Mouse (Mus musculus): ENCODE results near the gene Gk2. TPM values are rescaled to one million over a fixed set of nuclear protein-coding genes. Genes with fewer than 3 reads are reported as not detected.
A peak's percentile ranks its signal among the peaks of the same experiment; 100 is the strongest.

Gk2 gene
- total and polyA plus RNA-seq, 2 experiments from 2014 or later = not detected

- Histone ChIP-seq H3K27me3 (ENCODE audit: insufficient read depth, low read length) (no peaks in the 10 kb centered on the region), H3K4me2 (ENCODE audit: low read depth, low read length) (no peak overlapping the region), H3K27ac (peak overlapping the region; percentile 42), H3K36me3 (ENCODE audit: insufficient read depth, low read length) (no peaks in the 10 kb centered on the region), H3K9me3 (ENCODE audit: low read length) (no peaks in the 10 kb centered on the region), H3K9ac (replicated peaks; ENCODE audit: low read length) (no peak overlapping the region), H3K4me1 (ENCODE audit: insufficient read depth, low read length) (no peaks in the 10 kb centered on the region), H3K4me3 (ENCODE audit: low read length) (no peak overlapping the region)
- WGBS = 51% methylated on average over 10 of the region's 10 CpGs
- DNase-seq (ENCODE audit: low spot score) (peak; percentile 77), ATAC-seq (peak; percentile 35; the same call in 1 of the 2 replicates)
- TF ChIP-seq CTCF (IDR thresholded peaks at IDR 0.05; ENCODE audit: low read depth) = no peak
These were observed 9.8 kb upstream of the Gk2 start for GRCm38 (mm10) chr5:97466430-97467158.

- Histone ChIP-seq H3K27me3 (ENCODE audit: insufficient read depth, low read length) (no peaks in the 10 kb centered on the region), H3K4me1 (ENCODE audit: insufficient read depth, low read length) (no peaks in the 10 kb centered on the region), H3K36me3 (ENCODE audit: insufficient read depth, low read length) (no peaks in the 10 kb centered on the region), H3K27ac (peak overlapping the region; percentile 42), H3K9ac (replicated peaks; ENCODE audit: low read length) (no peak overlapping the region), H3K4me2 (ENCODE audit: low read depth, low read length) (no peak overlapping the region), H3K4me3 (ENCODE audit: low read length) (no peak overlapping the region), H3K9me3 (ENCODE audit: low read length) (no peaks in the 10 kb centered on the region)
- 53% methylated on average over 3 of the region's 3 CpGs for WGBS
- ATAC-seq (peak; percentile 56; the same call in 1 of the 2 replicates), DNase-seq (ENCODE audit: low spot score) (peak; percentile 79)
- no peak for TF ChIP-seq CTCF (IDR thresholded peaks at IDR 0.05; ENCODE audit: low read depth)
These were observed 9.1 kb upstream of the Gk2 start for GRCm38 (mm10) chr5:97465956-97466355.

- Histone ChIP-seq H3K4me3 (ENCODE audit: low read length) (no peak overlapping the region), H3K27ac (no peak overlapping the region), H3K4me2 (ENCODE audit: low read depth, low read length) (no peak overlapping the region), H3K9me3 (ENCODE audit: low read length) (no peaks in the 10 kb centered on the region), H3K36me3 (ENCODE audit: insufficient read depth, low read length) (no peaks in the 10 kb centered on the region), H3K4me1 (ENCODE audit: insufficient read depth, low read length) (no peaks in the 10 kb centered on the region), H3K9ac (replicated peaks; ENCODE audit: low read length) (no peak overlapping the region), H3K27me3 (ENCODE audit: insufficient read depth, low read length) (no peaks in the 10 kb centered on the region)
- ATAC-seq (no peak), DNase-seq (ENCODE audit: low spot score) (no peak)
- 79% methylated on average over 3 of the region's 3 CpGs for WGBS
- no peak for TF ChIP-seq CTCF (IDR thresholded peaks at IDR 0.05; ENCODE audit: low read depth)
These were observed 6.0 kb upstream of the Gk2 start for GRCm38 (mm10) chr5:97462856-97463255.

- no peaks in the 10 kb centered on the region for H3K9me3 ChIP-seq (ENCODE audit: low read length)
- no peaks in the 10 kb centered on the region for H3K36me3 ChIP-seq (ENCODE audit: insufficient read depth, low read length)
- DNase-seq (ENCODE audit: low spot score) (no peak), ATAC-seq (no peak)
- no peaks in the 10 kb centered on the region for H3K27me3 ChIP-seq (ENCODE audit: insufficient read depth, low read length)
- H3K4me1 ChIP-seq (ENCODE audit: insufficient read depth, low read length) = no peaks in the 10 kb centered on the region
- H3K4me3 ChIP-seq (ENCODE audit: low read length) = no peak overlapping the region
- WGBS = 92% methylated on average over 4 of the region's 4 CpGs
- H3K27ac ChIP-seq = no peak overlapping the region
- no peak overlapping the region for H3K9ac ChIP-seq (replicated peaks; ENCODE audit: low read length)
- no peak for TF ChIP-seq CTCF (IDR thresholded peaks at IDR 0.05; ENCODE audit: low read depth)
- no peak overlapping the region for H3K4me2 ChIP-seq (ENCODE audit: low read depth, low read length)
These were observed 5.4 kb downstream of the Gk2 start for GRCm38 (mm10) chr5:97451451-97451850.

- Histone ChIP-seq H3K9ac (replicated peaks; ENCODE audit: low read length) (no peak overlapping the region), H3K27ac (no peak overlapping the region), H3K4me3 (ENCODE audit: low read length) (no peak overlapping the region), H3K27me3 (ENCODE audit: insufficient read depth, low read length) (no peaks in the 10 kb centered on the region), H3K36me3 (ENCODE audit: insufficient read depth, low read length) (no peaks in the 10 kb centered on the region), H3K4me2 (ENCODE audit: low read depth, low read length) (no peak overlapping the region), H3K4me1 (ENCODE audit: insufficient read depth, low read length) (no peaks in the 10 kb centered on the region), H3K9me3 (ENCODE audit: low read length) (no peaks in the 10 kb centered on the region)
- no peak for ATAC-seq
- 41% methylated on average over 1 of the region's 1 CpGs for WGBS
- TF ChIP-seq CTCF (IDR thresholded peaks at IDR 0.05; ENCODE audit: low read depth) = no peak
- DNase-seq (ENCODE audit: low spot score) = peak; percentile 30
These were observed 12.6 kb downstream of the Gk2 start for GRCm38 (mm10) chr5:97444191-97444590.

GRCm38 (mm10) chr5:97432512-97432911 is 24.3 kb downstream of the Gk2 start:
- H3K27ac ChIP-seq = no peak overlapping the region
- 94% methylated on average over 2 of the region's 2 CpGs for WGBS
- DNase-seq (ENCODE audit: low spot score) (no peak), ATAC-seq (no peak)
- TF ChIP-seq CTCF (IDR thresholded peaks at IDR 0.05; ENCODE audit: low read depth) = no peak
- no peaks in the 10 kb centered on the region for H3K36me3 ChIP-seq (ENCODE audit: insufficient read depth, low read length)
- no peaks in the 10 kb centered on the region for H3K4me1 ChIP-seq (ENCODE audit: insufficient read depth, low read length)
- H3K4me2 ChIP-seq (ENCODE audit: low read depth, low read length) = no peak overlapping the region
- H3K9ac ChIP-seq (replicated peaks; ENCODE audit: low read length) = no peak overlapping the region
- H3K27me3 ChIP-seq (ENCODE audit: insufficient read depth, low read length) = no peaks in the 10 kb centered on the region
- H3K4me3 ChIP-seq (ENCODE audit: low read length) = no peak overlapping the region
- no peaks in the 10 kb centered on the region for H3K9me3 ChIP-seq (ENCODE audit: low read length)

GRCm38 (mm10) chr5:97429976-97430375 is 26.8 kb downstream of the Gk2 start:
- no peak for ATAC-seq
- H3K9ac ChIP-seq (replicated peaks; ENCODE audit: low read length) = no peak overlapping the region
- 66% methylated on average over 9 of the region's 9 CpGs for WGBS
- H3K4me1 ChIP-seq (ENCODE audit: insufficient read depth, low read length) = no peaks in the 10 kb centered on the region
- H3K9me3 ChIP-seq (ENCODE audit: low read length) = no peaks in the 10 kb centered on the region
- H3K36me3 ChIP-seq (ENCODE audit: insufficient read depth, low read length) = no peaks in the 10 kb centered on the region
- H3K4me2 ChIP-seq (ENCODE audit: low read depth, low read length) = no peak overlapping the region
- no peak for TF ChIP-seq CTCF (IDR thresholded peaks at IDR 0.05; ENCODE audit: low read depth)
- no peak overlapping the region for H3K27ac ChIP-seq
- H3K4me3 ChIP-seq (ENCODE audit: low read length) = no peak overlapping the region
- no peaks in the 10 kb centered on the region for H3K27me3 ChIP-seq (ENCODE audit: insufficient read depth, low read length)
- DNase-seq (ENCODE audit: low spot score) = no peak
